Mouse (Mus musculus) cortical plate, adult 2 months (tissue): Measurements from ENCODE around the gene Nptxr. TPM values are rescaled to one million over a fixed set of nuclear protein-coding genes. Genes with fewer than 3 reads are reported as not detected.
A peak's percentile ranks its signal among the peaks of the same experiment; 100 is the strongest.

Experiments
- H3K27ac ChIP-seq: fragments of 200-500 bp; 2 replicates; pipeline ENCODE4 v1.5.1; 2012; ENCODE audit warnings: low read length, control low read depth, inconsistent platforms; ENCODE audit not compliant: insufficient read depth
- H3K4me1 ChIP-seq: fragments of 200-500 bp; 2 replicates; pipeline ENCODE4 v1.6.1; 2011; ENCODE audit warnings: low read length; ENCODE audit not compliant: control insufficient read depth, insufficient read depth
- H3K4me3 ChIP-seq: fragments of 200-500 bp; 2 replicates; pipeline ENCODE4 v1.5.1; 2011; ENCODE audit warnings: mild to moderate bottlenecking, low read length, control low read depth; ENCODE audit not compliant: insufficient read depth
- CTCF ChIP-seq: fragments of 200-500 bp; IDR thresholded peaks from 2 replicates; pipeline ENCODE4 v1.5.1; 2011; ENCODE audit warnings: mild to moderate bottlenecking, control low read depth, low read length; ENCODE audit not compliant: insufficient read depth; ENCODE audit errors: extremely low read depth
- POLR2A ChIP-seq: fragments of 200-500 bp; IDR thresholded peaks from 2 replicates; pipeline ENCODE4 v1.6.1; 2011; ENCODE audit warnings: mild to moderate bottlenecking, low read length, control low read depth; ENCODE audit not compliant: insufficient read depth; ENCODE audit errors: extremely low read depth
- polyA plus RNA-seq: library from polyadenylated mRNA; depleted of rRNA; stranded (reverse); fragments of >200 nt; gene quantifications from 2 replicates; pipeline ENCODE4 v1.2.3, GENCODE M21; 2012

Nptxr gene
- polyA plus RNA-seq, 1 experiment = 293 TPM

DNA sequence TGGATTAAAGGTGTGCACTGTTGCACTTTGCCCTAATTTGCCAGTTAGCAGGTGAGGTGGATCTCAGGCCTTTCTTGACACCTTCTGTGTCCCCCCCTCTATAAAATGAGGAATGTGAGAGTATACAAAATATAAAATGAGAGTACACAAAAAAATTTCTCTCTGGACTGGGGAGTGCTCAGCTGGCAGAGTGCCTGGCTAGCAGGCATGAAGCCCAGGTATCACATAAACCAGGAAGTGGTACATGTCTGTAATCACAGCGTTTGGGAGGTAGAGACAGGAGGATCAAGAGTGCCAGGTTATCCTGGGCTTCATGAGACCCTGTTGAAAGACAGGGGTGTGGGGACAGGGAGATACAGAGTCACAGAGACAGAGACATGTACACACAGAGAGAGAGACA is 2.5 kb upstream of the Nptxr start:
- H3K4me1 ChIP-seq = peaks cover 2% of the 10 kb centered on the region
- H3K4me3 ChIP-seq = no peak overlapping the region
- TF ChIP-seq POLR2A (no peak), CTCF (no peak)
- no peak overlapping the region for H3K27ac ChIP-seq

DNA sequence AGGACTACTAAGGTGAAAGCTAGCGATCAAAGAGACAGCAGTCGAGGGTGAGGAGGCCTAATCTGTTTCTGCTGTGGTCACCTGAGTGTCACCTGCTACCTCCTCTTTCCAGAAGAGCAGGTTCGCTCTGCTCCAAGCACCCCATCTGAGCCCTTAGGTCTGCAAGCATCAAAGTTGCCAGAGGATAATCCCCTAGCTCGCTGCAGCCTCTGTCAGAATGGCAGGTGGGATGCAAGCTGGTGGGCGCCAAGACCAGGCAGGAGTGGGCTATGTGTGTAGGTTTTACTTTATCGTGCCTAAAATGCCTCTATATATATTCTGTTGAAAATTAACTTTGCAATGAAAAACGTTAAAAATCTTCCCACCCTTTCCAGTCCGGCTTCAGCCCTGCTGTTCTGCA is 680 bp upstream of the Nptxr start:
- peak overlapping the region; percentile 75; the same call in 1 of the 2 replicates for H3K4me3 ChIP-seq
- H3K27ac ChIP-seq = no peak overlapping the region

DNA sequence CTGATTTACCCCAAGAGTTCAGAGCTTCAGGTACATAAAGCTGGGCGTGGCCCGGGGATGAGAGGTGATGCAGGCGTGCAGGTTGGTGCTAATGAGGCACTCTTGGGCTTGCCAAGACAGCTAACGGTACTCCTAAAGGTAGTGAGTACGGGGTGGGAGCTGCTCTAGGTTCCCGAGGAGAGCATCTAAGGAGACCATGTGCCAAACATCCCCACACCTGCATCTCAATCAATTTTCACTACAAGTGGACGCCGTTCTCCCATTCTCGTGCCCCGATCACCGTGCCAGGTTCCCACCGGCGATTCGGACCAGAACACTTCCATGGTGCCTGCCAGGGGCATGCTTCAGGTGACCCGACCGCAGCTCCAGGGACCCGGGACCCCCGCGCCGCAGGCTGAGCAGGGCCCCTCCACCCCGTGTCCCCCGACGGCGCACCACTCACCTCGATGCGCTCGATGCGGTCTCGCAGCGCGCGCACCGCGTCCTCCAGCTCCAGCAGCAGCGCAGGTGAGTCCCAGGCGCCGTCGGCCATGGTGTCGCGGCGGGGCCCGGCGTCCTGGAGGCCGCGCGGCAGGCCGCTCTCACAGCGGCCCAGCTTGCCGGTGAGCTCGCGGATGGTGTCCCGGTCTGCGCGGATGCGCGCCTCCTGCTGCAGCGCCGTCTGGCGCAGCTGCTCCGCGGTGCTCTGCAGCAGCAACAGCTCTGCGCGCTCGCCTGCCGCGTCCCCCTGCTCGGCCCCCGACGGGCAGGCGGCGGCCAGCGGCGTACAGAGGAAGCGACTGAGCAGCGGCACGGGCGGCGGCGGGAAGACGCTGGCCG is 824 bp downstream of the Nptxr start:
- peaks cover 2% of the 10 kb centered on the region for H3K4me1 ChIP-seq
- H3K27ac ChIP-seq = peak overlapping the region; percentile 86
- TF ChIP-seq POLR2A (no peak), CTCF (no peak)
- H3K4me3 ChIP-seq = peak overlapping the region; percentile 75

More for the DNA sequence above, 680 bp upstream of the Nptxr start:
- H3K4me1 ChIP-seq = peaks cover 2% of the 10 kb centered on the region
- no peak for TF ChIP-seq CTCF
- no peak for TF ChIP-seq POLR2A

DNA sequence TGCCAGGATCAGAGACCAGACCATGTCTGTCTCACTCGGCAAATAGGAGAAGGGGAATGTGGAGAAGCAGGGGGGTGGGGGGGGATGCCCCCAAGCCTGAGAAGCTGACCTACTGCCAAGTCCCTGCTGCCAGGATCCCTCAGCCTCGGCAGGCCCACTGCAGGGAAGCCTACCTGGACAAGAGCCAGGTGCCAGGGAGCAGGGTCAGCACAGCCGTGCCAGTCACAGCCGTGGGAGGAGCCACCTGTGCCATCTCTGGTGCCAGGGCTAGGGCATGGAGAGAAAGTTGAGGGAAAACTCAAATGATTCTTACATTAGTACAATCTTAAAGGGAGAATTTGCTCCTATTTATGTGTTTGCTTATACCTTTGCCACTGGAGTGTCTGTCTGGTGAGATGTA is 2.3 kb downstream of the Nptxr start:
- Histone ChIP-seq H3K4me3 (peak overlapping the region; percentile 75), H3K27ac (no peak overlapping the region; the same call in 1 of the 2 replicates), H3K4me1 (peaks cover 8% of the 10 kb centered on the region)
- TF ChIP-seq POLR2A = no peak
- TF ChIP-seq CTCF = no peak

DNA sequence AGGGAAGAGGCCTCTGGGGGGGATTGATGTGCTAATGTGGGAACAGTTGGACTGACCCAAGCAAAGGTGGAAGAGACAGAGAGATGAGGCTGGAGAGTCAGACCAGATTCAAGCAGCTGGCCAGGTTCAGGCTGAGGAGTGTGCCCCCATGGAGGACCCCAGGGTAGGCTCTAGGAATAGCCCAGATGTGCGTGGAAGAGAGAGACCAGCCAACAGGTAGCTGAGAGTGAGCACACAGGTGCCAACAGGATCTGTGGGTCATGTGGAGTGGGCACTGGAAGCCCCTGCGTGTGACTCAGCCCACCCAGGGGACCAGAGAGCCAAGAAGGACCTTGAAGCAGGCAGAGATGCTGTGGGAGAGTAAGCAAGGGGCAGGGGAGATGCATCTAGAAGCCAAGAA is 2.9 kb downstream of the Nptxr start:
- peak overlapping the region; percentile 58; the same call in 1 of the 2 replicates for H3K27ac ChIP-seq
- peak overlapping the region; percentile 75 for H3K4me3 ChIP-seq
- H3K4me1 ChIP-seq = peaks cover 11% of the 10 kb centered on the region
- no peak for TF ChIP-seq CTCF
- TF ChIP-seq POLR2A = no peak

DNA sequence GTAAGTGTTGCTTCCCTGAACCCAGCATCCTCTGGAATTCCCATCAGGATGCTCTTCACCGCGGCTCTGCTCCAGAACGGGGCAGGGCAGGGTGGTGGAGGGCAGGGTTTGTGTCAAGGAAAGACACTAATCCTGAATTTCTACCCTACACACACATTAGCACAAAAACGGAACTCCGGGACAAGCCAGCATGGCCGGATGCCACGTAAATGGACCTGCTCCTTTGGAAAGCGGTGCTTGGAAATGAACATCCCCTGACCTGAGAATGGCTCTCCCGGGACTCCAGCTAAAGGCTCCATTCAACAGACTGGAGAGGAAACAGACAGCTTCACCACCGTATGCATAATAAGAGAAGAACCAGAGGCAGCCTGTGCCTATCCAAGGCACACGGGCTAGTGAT is 3.9 kb downstream of the Nptxr start:
- Histone ChIP-seq H3K27ac (no peak overlapping the region), H3K4me3 (peak overlapping the region; percentile 17), H3K4me1 (peaks cover 13% of the 10 kb centered on the region)
- TF ChIP-seq CTCF (no peak), POLR2A (no peak)

DNA sequence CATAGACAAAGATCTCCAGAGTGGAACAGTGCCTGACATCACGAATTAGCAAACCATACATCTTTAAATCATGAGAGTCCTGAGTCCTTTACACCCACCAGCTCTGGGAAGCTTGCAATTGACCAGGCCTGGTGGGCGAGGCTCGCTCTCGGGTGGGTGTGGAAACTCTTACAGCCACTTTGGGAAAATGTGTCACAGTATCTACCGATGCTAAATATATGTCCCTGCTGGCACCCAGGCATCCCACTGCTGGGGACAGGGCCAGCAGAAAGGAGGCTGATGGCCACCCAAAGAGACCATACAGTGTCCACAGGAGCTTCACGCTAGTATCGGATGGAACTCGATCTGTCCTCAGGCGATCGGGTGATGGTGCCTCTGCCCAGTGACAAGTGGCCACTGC is 6.0 kb downstream of the Nptxr start:
- no peak for TF ChIP-seq CTCF
- 0 out of 2 replicates have a peak, but pooled peaks have one; percentile 21 for TF ChIP-seq POLR2A
- no peak overlapping the region for H3K4me3 ChIP-seq
- H3K27ac ChIP-seq = peak overlapping the region; percentile 60; the same call in 1 of the 2 replicates
- peaks cover 14% of the 10 kb centered on the region for H3K4me1 ChIP-seq

DNA sequence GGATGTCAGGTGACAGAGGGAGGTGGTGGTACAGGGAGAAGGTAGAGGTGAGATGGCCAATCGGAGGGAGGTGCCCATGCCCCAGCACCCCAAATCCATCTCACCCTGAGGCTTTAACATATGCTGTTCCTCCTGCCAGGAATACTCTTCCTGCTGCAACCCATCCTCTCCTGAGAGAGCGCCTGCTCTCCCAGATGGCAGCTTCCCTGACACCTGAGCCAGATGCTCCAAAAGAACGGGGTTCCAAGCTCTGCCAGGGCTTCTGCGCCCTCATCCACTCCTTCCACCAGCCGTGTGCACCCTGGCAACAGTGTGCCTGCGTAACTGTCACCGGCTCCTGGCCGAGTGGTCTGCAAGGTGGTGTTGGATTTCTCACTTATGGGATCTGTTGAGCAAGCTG is 6.9 kb downstream of the Nptxr start:
- Histone ChIP-seq H3K4me1 (peaks cover 16% of the 10 kb centered on the region), H3K27ac (peak overlapping the region; percentile 60), H3K4me3 (no peak overlapping the region)
- TF ChIP-seq CTCF (no peak), POLR2A (0 out of 2 replicates have a peak, but pooled peaks have one; percentile 18)

DNA sequence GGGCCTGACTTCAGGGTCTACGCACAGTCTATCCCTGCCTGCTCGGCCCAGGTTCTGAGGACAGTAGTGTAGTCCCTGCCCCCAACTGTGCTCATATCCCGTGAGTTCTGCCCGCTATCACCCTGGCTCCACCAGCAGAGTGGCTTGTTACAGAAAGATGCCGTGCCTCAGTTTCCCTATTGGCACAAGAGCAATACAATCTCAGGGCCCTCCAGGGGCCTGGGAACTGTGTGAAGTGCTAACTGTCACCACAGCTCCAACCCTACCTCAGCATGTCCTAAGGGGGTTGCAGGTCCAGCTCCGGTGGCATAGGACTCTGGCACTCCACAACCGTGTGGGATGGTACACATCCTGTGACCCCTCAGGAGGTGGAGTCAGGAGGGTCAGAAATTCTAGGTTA is 7.5 kb downstream of the Nptxr start:
- TF ChIP-seq CTCF (no peak), POLR2A (no peak)
- H3K4me3 ChIP-seq = no peak overlapping the region
- H3K4me1 ChIP-seq = peaks cover 16% of the 10 kb centered on the region
- H3K27ac ChIP-seq = peak overlapping the region; percentile 4; the same call in 1 of the 2 replicates

DNA sequence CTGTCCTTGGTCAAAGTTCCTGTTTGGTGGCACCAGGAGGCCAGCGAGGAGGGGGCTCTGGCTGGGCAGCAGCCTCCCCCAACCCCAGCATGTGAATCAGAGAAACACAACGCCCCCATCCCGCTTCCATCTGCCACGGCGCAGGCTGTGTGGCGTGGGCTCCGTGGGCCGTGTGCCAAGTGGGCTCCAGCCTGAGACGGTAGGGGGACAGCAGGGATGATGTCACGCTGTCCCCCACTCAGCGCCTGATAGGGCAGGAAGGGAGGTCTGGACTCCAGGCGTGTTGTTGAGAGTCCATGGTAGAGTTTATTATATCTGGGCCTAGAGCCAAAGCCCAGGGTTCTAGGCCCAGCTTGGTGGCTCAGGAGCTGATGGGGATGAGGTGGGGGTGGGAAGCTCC is 8.3 kb downstream of the Nptxr start:
- TF ChIP-seq POLR2A (no peak), CTCF (no peak)
- Histone ChIP-seq H3K4me3 (no peak overlapping the region), H3K4me1 (peaks cover 16% of the 10 kb centered on the region), H3K27ac (no peak overlapping the region)
